Mouse (Mus musculus) mouse trophoblast stem cell (cell line): ENCODE data around the gene Krtcap3.

Experiments
- in situ Hi-C, 2 experiments: fragments of 300-500 bp; cut with MseI, MboI; formaldehyde crosslinking; loops; 2 replicates in 1 of 2; 3 replicates in 1 of 2; pipeline ENCODE4 v1.15.1; 2025

Krtcap3 gene

GRCm38 (mm10) chr5:31251541-31252101 lies at the start of gene Krtcap3:
Krtcap3 (plus strand) TSS chr5:31251691.
- in situ Hi-C loops = no loop called here

- in situ Hi-C loops = no loop called here
Observed at GRCm38 (mm10) chr5:31201742-31202590, 49.5 kb upstream of the Krtcap3 start, which contains the start of gene Zfp513. Zfp513 (minus strand) TSS chr5:31202303.

- in situ Hi-C loops = no loop called here
Observed at GRCm38 (mm10) chr5:31202933-31203332, 48.6 kb upstream of the Krtcap3 start.

- in situ Hi-C loops = no loop called here
Observed at GRCm38 (mm10) chr5:31203866-31204265, 47.6 kb upstream of the Krtcap3 start.

- in situ Hi-C loops = no loop called here
Observed at GRCm38 (mm10) chr5:31204421-31204820, 47.1 kb upstream of the Krtcap3 start.

- in situ Hi-C loops = loop anchor here in 1 of 2 experiments (10.0 kb wide), 1 partner anchor 108 kb away; no protein-coding TSS in a partner anchor
Observed at GRCm38 (mm10) chr5:31216554-31216953, 34.9 kb upstream of the Krtcap3 start.

GRCm38 (mm10) chr5:31218294-31218693 lies 33.2 kb upstream of the Krtcap3 start:
- in situ Hi-C loops = loop anchor here in 1 of 2 experiments (10.0 kb wide), 1 partner anchor 107 kb away; no protein-coding TSS in a partner anchor

- in situ Hi-C loops = loop anchor here in 1 of 2 experiments (10.0 kb wide), 1 partner anchor 106 kb away; no protein-coding TSS in a partner anchor
Observed at GRCm38 (mm10) chr5:31219070-31219469, 32.4 kb upstream of the Krtcap3 start.

GRCm38 (mm10) chr5:31219474-31219873 lies 32.0 kb upstream of the Krtcap3 start:
- in situ Hi-C loops = loop anchor here in 1 of 2 experiments (10.0 kb wide), 1 partner anchor 105 kb away; no protein-coding TSS in a partner anchor

GRCm38 (mm10) chr5:31219911-31220447 lies 31.5 kb upstream of the Krtcap3 start:
- in situ Hi-C loops = loop anchor here in 1 of 2 experiments (10.0 kb wide), 1 partner anchor 105 kb away; no protein-coding TSS in a partner anchor

GRCm38 (mm10) chr5:31220448-31221303 lies 30.8 kb upstream of the Krtcap3 start, which contains the start of gene Ppm1g:
Ppm1g (minus strand) TSS chr5:31220687.
- in situ Hi-C loops = no loop called here

GRCm38 (mm10) chr5:31221304-31221945 lies 30.1 kb upstream of the Krtcap3 start:
- in situ Hi-C loops = no loop called here

- in situ Hi-C loops = no loop called here
Observed at GRCm38 (mm10) chr5:31222696-31223095, 28.8 kb upstream of the Krtcap3 start.

GRCm38 (mm10) chr5:31226641-31227040 lies 24.9 kb upstream of the Krtcap3 start:
- in situ Hi-C loops = no loop called here

- in situ Hi-C loops = no loop called here
Observed at GRCm38 (mm10) chr5:31240637-31241521, 10.6 kb upstream of the Krtcap3 start, which contains the start of the genes Nrbp1 and Gm9970. Nrbp1 (plus strand) TSS chr5:31240864. Gm9970 (minus strand) TSS chr5:31241232.

- in situ Hi-C loops = no loop called here
Observed at GRCm38 (mm10) chr5:31241522-31242034, 9.9 kb upstream of the Krtcap3 start.

GRCm38 (mm10) chr5:31242191-31242590 lies 9.3 kb upstream of the Krtcap3 start:
- in situ Hi-C loops = no loop called here

- in situ Hi-C loops = no loop called here
Observed at GRCm38 (mm10) chr5:31250716-31251115, 775 bp upstream of the Krtcap3 start.

- in situ Hi-C loops = no loop called here
Observed at GRCm38 (mm10) chr5:31252151-31252550, 660 bp downstream of the Krtcap3 start.
